Mouse (Mus musculus) colon, adult 2 months (tissue): ENCODE data around the gene Rflnb. TPM values are rescaled to one million over a fixed set of nuclear protein-coding genes. Genes with fewer than 3 reads are reported as not detected.

ENCODE experiments used
- polyA plus RNA-seq: library from polyadenylated mRNA; depleted of rRNA; stranded (reverse); fragments of >200 nt; gene quantifications from 2 replicates; pipeline ENCODE4 v1.2.3, GENCODE M21; 2012; rRNA removed

The Rflnb gene
- 51.9 and 60.2 TPM in 2 replicates for polyA plus RNA-seq

DNA sequence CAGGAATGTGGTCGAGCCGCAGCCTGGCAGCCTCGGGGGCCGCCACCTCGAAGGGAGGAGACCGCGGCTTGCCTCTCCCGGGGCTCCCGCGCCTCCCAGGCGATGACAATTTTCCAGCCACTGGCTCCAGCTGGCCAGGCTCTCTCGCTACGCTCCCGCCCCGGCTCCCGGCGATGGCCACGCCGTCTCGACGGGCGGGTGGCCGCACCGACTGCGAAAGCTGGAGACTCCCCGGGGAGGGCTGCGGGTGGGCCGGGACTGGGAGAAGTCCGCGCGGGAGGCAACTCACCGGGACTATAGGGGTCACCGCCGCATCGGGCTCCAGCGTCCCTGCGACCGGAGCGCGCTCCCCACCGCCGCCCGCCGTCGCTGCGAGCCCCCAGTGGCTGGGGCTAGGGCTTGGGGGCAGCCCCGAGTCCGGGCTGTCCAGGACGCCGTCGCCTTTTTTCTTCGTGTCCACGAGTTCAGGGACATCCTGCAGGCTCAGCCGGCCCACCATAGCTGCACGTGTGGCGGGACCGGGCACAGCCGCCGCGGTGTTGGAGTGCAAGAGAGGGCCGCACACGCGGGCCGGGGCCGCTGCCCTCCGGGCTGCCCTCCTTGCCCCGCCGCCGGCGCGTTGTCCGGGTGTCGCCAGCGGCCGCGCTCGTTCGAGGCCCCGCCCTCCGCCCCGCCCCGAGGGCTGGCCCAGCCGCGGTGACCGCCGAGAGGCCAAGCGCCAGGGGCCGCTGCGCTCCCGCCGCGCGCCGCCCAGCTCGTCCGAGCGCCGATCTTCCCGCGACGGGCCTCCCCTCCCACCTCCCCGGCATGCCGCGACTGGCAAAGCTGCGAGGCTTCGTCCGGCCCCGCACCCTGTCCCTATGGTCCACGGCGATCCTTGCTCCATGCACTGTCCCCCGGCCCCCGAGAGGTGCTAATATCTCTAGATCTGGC is at the start of gene Rflnb:
Gene Rflnb, minus strand, starts transcription at position 644 of the 933 bp plus-strand sequence.

GRCm38 (mm10) chr11:75999440-76000155 is 28.0 kb downstream of the Rflnb start, which contains the start of gene 1700016K19Rik:
1700016K19Rik (plus strand) TSS chr11:75999912.

Other genes starting within 250 kb of the Rflnb start
- 0.77 and 0.91 TPM in 2 replicates for gene Doc2b, start 231.7 kb downstream of the Rflnb start, polyA plus RNA-seq
- 22.7 and 27.7 TPM in 2 replicates for gene Rph3al, start 89.4 kb downstream of the Rflnb start, polyA plus RNA-seq
- 1.9 and 3.1 TPM in 2 replicates for gene 1700016K19Rik, start 27.9 kb downstream of the Rflnb start, polyA plus RNA-seq
- 28.7 and 29.1 TPM in 2 replicates for gene Vps53, start 151.9 kb upstream of the Rflnb start, polyA plus RNA-seq
- 96.8 and 108 TPM in 2 replicates for gene Fam57a, start 151.9 kb upstream of the Rflnb start, polyA plus RNA-seq
- gene Dbil5, start 189.8 kb upstream of the Rflnb start, polyA plus RNA-seq = 0.41 TPM in 1 of 2 replicates, not detected in the other
- gene Gemin4, start 189.9 kb upstream of the Rflnb start, polyA plus RNA-seq = 7.0 and 7.2 TPM in 2 replicates
- 5.0 and 7.7 TPM in 2 replicates for gene Mrm3, start 215.9 kb upstream of the Rflnb start, polyA plus RNA-seq
- 3.2 and 4.8 TPM in 2 replicates for gene Glod4, start 215.9 kb upstream of the Rflnb start, polyA plus RNA-seq